Mouse (Mus musculus) cortical plate, adult 2 months (tissue): Measurements from ENCODE around the gene Fam120c.

Source experiments
- CTCF ChIP-seq: fragments of 200-500 bp; IDR thresholded peaks from 2 replicates; pipeline ENCODE4 v1.5.1; 2011; ENCODE audit warnings: mild to moderate bottlenecking, control low read depth, low read length; ENCODE audit not compliant: insufficient read depth; ENCODE audit errors: extremely low read depth
- POLR2A ChIP-seq: fragments of 200-500 bp; IDR thresholded peaks from 2 replicates; pipeline ENCODE4 v1.6.1; 2011; ENCODE audit warnings: mild to moderate bottlenecking, low read length, control low read depth; ENCODE audit not compliant: insufficient read depth; ENCODE audit errors: extremely low read depth

DNA sequence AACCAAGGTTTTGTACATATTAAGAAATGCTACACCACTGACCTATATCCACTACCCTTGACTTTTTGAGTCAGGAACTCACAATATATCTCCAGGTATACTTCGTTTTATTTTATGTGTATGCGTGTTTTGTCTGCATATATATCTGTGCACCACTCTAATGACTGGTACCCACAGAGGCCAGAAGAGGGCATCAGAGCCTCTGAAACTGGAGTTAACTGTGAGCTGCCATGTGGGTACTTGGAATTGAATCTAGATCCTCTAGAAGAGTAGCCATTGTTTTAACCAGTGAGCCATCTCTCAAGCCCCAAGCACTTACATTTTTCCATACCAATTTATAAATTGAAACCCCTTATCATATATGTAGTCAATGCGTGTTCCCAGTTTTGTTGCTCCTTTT, 144.2 kb downstream of the Fam120c start:
- no peak for TF ChIP-seq CTCF
- no peak for TF ChIP-seq POLR2A
